Mouse (Mus musculus): ENCODE measurements around the gene Exosc8. TPM values are rescaled to one million over a fixed set of nuclear protein-coding genes. Genes with fewer than 3 reads are reported as not detected.

Gene Exosc8
- total RNA-seq, 1 experiment from 2014 or later: 148 TPM

- ATAC-seq (replicated peaks in 1 of 2; ENCODE audit: insufficient read depth in 1 of 2, low FRiP score in 2 of 2, low TSS enrichment in 1 of 2, low read depth in 1 of 2, poor library complexity in 2 of 2, severe bottlenecking in 2 of 2): no peak
These were observed 35.4 kb downstream of the Exosc8 start for GRCm38 (mm10) chr3:54699759-54700301.

GRCm38 (mm10) chr3:54693056-54693415 lies 42.2 kb downstream of the Exosc8 start:
- ATAC-seq (replicated peaks in 1 of 2; ENCODE audit: insufficient read depth in 1 of 2, low FRiP score in 2 of 2, low TSS enrichment in 1 of 2, low read depth in 1 of 2, poor library complexity in 2 of 2, severe bottlenecking in 2 of 2): peak in 1 of 2 experiments; percentile 11; a peak in 1 of 4 replicates

- peak; percentile 96 to 98 for ATAC-seq (replicated peaks in 1 of 2; ENCODE audit: insufficient read depth in 1 of 2, low FRiP score in 2 of 2, low TSS enrichment in 1 of 2, low read depth in 1 of 2, poor library complexity in 2 of 2, severe bottlenecking in 2 of 2)
These were observed 42.8 kb downstream of the Exosc8 start, which contains the start of gene Supt20 for GRCm38 (mm10) chr3:54692202-54693055. Gene Supt20, plus strand, starts transcription at chr3:54692807.

GRCm38 (mm10) chr3:54689091-54689490 lies 46.1 kb downstream of the Exosc8 start:
- ATAC-seq (replicated peaks in 1 of 2; ENCODE audit: insufficient read depth in 1 of 2, low FRiP score in 2 of 2, low TSS enrichment in 1 of 2, low read depth in 1 of 2, poor library complexity in 2 of 2, severe bottlenecking in 2 of 2): no peak

- ATAC-seq (replicated peaks in 1 of 2; ENCODE audit: insufficient read depth in 1 of 2, low FRiP score in 2 of 2, low TSS enrichment in 1 of 2, low read depth in 1 of 2, poor library complexity in 2 of 2, severe bottlenecking in 2 of 2): no peak
These were observed 47.9 kb downstream of the Exosc8 start for GRCm38 (mm10) chr3:54687245-54687644.

DNA sequence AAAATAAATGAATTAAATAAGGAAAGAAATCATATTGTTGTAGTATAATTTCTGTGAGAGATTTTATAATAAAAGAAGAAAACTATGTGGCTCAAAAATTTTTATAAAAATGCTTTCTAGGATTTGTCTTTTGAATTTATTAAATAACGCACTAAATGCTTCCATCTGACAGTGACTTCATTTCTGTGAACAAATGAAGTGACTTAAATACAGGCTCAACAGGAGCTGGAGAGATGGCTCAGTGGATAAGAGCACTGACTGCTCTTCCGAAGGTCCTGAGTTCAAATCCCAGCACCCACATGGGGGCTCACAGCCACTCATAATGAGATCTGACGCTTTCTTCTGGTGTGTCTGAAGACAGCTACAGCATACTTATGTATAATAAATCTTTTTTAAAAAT lies 50.0 kb downstream of the Exosc8 start:
- no peak for ATAC-seq (replicated peaks in 1 of 2; ENCODE audit: insufficient read depth in 1 of 2, low FRiP score in 2 of 2, low TSS enrichment in 1 of 2, low read depth in 1 of 2, poor library complexity in 2 of 2, severe bottlenecking in 2 of 2)

- ATAC-seq (replicated peaks in 1 of 2; ENCODE audit: insufficient read depth in 1 of 2, low FRiP score in 2 of 2, low TSS enrichment in 1 of 2, low read depth in 1 of 2, poor library complexity in 2 of 2, severe bottlenecking in 2 of 2): peak; percentile 88 to 89
These were observed 53.6 kb downstream of the Exosc8 start for GRCm38 (mm10) chr3:54681310-54682204.

Other genes starting within 250 kb of the Exosc8 start
- 112 and 116 TPM in 2 replicates for gene Supt20, start 42.6 kb downstream of the Exosc8 start, total RNA-seq (2017)
- gene Gm21958, start 21.0 kb downstream of the Exosc8 start, total RNA-seq (2017): not detected in 2 replicates
- 21.0 and 36.6 TPM in 2 replicates for gene Alg5, start 146 bp upstream of the Exosc8 start, total RNA-seq (2017)
- not detected in 2 replicates for gene Smad9, start 20.2 kb upstream of the Exosc8 start, total RNA-seq (2017)
- 46.5 and 75.5 TPM in 2 replicates for gene Rfxap, start 72.4 kb upstream of the Exosc8 start, total RNA-seq (2017)
- not detected in 2 replicates for gene Sertm1, start 180.5 kb upstream of the Exosc8 start, total RNA-seq (2017)